Mouse (Mus musculus): ENCODE measurements around the gene Foxs1. TPM values are rescaled to one million over a fixed set of nuclear protein-coding genes. Genes with fewer than 3 reads are reported as not detected.

Gene Foxs1
- total RNA-seq (2014; fragmentation: Nextera tagmentation) (not detected in 2 replicates), total RNA-seq (2017) (not detected in 2 replicates)

- no peak for ATAC-seq (replicated peaks; ENCODE audit: low FRiP score, low TSS enrichment, poor library complexity, severe bottlenecking)
Measured at GRCm38 (mm10) chr2:152933048-152933447, at the start of gene Foxs1. Foxs1 (minus strand) TSS chr2:152933208.

DNA sequence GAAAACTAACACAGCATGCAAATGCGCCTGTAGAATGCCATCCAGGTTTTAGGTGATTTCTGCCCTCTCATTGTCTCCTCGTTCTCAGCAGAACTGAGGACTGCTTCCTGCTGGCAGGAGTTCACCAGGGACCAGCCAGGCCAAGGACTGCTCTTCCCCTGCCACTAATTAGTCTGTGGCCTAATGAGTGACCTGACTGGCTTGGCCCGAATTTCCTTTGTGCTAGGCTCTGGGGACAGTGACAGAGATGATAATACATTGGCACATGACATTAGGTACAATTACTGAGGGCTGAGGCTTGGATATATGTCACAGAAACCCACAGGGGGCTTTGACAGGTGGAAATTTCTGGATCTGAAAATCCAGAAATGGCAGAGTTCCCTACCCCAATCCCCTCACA lies 44.0 kb upstream of the Foxs1 start:
- no peak for ATAC-seq (replicated peaks; ENCODE audit: low FRiP score, low TSS enrichment, poor library complexity, severe bottlenecking)

DNA sequence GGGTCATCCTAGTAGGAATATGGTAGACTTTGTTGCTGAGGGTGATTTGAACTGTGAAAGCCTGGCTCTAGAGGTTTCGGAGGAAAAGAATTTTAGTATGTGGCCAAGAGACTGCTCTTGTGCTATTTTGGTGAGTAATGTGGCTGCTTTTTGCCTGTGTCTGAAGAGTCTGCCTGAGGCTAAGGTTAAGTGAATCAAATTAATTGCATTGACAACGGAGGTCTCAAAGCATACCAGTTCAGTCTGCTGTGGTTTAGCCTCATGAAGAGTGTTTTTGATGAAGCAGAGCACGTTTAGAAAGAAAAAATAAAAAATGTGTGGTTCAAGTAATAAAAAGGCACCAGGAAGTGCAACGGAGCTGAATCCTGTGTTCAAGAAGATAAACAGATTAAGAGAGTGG lies 32.5 kb upstream of the Foxs1 start:
- no peak for ATAC-seq (replicated peaks; ENCODE audit: low FRiP score, low TSS enrichment, poor library complexity, severe bottlenecking)

DNA sequence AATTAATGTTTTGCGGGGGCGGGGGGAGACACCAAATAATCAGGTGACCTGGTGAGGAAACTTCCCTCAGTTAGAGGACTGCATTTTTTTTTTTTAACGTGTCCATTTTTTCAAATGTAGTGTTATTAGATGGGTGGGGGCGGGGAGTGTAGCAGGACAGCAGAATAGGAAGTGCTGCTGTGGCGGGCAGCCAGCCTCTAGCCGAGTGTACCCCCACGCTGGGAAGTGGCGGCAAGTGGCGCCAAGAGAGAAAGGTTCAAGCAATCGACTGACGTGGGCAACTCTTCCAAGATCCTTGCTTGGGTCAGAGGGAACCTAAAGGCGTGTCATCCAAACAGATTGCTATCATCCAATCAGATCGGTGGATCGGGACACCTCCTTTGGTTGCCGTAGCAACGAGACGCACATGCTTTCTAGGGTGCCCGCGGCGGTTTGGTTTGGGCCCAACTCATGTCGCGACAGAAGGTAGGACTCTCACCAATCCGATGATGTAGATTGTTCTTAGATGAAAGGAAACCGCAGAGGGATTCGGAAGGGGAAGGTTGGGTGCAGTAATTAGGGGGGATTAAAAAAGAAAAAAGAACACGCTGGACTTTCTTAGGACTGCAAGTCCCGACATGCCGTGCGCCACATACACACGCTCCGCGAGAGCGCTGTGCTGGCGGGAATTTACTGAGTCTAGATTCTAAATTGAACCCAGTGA lies 29.2 kb upstream of the Foxs1 start, which contains the start of gene Ttll9:
Gene Ttll9, plus strand, starts transcription at position 395 of the 703 bp plus-strand sequence.
- peak; percentile 81 for ATAC-seq (replicated peaks; ENCODE audit: low FRiP score, low TSS enrichment, poor library complexity, severe bottlenecking)

DNA sequence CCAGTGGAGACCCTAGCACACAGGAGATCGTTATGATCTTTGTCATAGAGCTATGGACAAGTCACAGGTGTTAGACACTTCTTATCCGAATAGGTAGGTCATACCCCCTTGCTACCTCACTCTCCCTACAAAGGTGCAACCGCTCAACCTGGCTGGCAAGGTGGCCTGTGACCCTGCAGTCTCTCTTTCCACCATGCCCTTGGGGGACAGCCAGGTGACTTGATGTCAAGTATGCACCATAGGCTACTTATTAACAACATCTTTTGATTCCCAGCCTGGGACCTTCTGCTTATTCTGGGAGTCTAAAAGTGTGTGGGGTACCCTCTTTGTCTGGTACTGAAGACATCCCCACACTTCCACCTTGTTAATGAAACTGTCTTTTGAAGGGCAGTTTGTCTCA lies 25.1 kb upstream of the Foxs1 start:
- ATAC-seq (replicated peaks; ENCODE audit: low FRiP score, low TSS enrichment, poor library complexity, severe bottlenecking), result no peak

DNA sequence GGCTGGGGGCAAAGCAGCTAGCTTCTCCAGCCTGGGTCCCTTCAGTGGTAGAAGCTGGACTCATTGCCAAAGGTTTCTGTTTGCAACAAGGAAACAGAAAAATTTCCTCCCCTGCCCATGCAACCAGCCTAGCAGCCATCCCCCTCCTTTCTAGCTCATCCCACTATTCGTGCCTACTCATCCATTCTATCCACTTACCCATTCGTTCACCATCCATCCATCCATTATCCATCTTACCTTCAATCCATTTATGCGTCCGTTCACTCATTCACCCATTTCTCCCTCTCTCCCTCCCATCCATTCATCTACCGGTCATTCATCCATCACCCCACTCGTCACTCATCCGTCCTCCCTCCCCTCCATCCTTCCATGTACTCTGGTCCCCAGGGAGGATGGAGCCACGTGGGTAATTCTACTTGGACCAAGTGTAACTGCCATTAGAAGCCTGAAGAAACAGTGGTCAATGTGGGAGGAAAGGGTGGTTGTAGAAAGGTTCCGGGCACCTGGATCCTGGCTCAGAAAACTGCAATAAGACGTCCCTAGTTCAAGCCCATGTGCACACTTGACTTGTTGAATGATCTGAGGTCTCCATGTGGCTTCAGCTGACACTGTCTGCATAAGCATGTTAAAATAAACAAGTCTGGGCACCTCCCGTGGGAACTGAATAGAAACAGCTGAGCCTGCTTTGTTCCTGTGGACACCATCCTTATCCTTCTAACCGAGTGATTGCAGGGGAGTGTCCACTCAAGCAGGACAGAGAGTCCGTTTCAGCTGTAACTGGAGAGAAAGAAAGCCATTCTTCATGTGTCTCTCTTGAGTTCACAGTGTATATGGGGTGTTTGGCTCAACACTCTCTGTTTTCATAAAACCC lies 19.1 kb upstream of the Foxs1 start:
- no peak for ATAC-seq (replicated peaks; ENCODE audit: low FRiP score, low TSS enrichment, poor library complexity, severe bottlenecking)

DNA sequence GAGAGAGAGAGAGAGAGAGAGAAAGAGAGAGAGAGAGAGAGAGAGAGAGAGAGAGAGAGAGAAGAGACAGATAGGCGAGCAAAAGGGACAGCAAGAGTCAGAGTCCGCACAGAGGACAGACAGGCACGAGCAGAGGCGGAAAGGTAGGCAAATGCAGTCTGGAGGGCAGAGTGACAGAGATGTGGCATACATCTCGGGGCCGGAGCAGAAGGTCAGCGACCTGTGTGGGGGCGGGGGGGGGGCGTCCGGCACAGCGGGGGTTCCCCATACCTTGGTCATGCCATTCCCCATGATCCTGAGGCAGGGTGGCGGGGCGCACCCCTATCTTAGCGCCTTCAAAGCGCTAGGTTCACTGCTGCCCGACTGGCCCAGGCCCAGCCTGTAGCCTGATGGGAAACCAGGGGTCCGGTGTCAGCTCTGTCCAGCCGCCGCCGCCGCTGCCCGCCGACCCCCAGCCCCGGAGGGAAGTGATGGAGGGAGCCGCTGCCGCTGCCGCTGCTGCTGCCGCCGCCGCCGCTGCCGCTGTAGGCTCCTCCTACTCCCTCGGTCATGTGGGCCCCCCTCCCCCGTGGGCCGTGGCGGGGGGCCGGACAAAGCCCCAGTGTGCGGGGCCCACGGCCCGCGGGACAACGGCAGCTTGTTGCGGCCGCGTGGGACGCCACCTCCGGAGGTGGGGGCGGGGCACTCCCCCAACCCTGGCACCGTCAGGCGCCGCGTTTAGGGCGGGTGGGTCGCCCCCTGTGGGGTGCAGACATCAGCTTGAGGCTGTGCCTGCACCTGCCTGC lies 18.2 kb upstream of the Foxs1 start, which contains the start of gene Dusp15:
Gene Dusp15, minus strand, starts transcription at position 634 of the 785 bp plus-strand sequence.
- ATAC-seq (replicated peaks; ENCODE audit: low FRiP score, low TSS enrichment, poor library complexity, severe bottlenecking), result no peak

- no peak for ATAC-seq (replicated peaks; ENCODE audit: low FRiP score, low TSS enrichment, poor library complexity, severe bottlenecking)
Measured at GRCm38 (mm10) chr2:152950358-152951064, 17.5 kb upstream of the Foxs1 start.

- no peak for ATAC-seq (replicated peaks; ENCODE audit: low FRiP score, low TSS enrichment, poor library complexity, severe bottlenecking)
Measured at GRCm38 (mm10) chr2:152948438-152949020, 15.5 kb upstream of the Foxs1 start.

DNA sequence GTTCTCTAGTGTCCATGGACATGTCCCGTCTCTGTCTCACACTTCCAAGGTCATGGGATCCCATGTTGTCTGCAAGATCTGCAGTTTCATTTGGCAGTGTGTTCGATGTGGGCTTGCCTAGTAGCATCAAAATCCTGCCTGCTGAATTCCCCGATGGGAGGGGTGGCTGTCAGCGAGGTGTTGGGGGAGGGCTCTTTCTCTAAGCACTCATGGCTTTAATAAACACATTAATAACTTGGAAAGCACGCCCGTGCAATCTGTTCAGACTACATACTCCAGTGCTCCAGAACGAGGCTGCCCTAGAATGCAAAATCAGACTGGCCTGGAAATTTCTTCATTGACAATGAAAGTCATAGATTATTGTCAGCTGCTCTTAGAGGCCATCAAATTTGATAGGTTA lies 14.1 kb upstream of the Foxs1 start:
- ATAC-seq (replicated peaks; ENCODE audit: low FRiP score, low TSS enrichment, poor library complexity, severe bottlenecking), result no peak

DNA sequence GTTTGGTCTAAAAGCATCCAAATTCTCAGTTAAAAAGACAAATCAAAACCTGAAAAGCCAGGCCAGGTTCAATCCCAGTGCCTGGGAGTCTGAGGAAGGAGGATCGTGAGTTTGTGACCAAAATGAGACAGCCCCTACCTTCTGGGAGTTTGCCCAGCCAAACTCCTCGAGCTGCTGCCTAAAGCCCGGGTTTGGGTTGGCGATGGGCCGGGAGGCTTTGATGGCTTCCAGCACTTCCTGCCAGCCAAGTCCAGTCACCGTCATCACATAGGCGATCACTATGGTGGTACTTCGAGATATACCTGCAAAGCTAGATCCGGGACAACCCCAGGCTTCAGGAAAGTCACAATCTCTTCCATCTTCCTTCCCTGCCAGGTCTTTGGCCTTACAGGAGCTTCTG lies 11.0 kb upstream of the Foxs1 start:
- ATAC-seq (replicated peaks; ENCODE audit: low FRiP score, low TSS enrichment, poor library complexity, severe bottlenecking), result no peak

GRCm38 (mm10) chr2:152943568-152943967 lies 10.6 kb upstream of the Foxs1 start:
- no peak for ATAC-seq (replicated peaks; ENCODE audit: low FRiP score, low TSS enrichment, poor library complexity, severe bottlenecking)

- ATAC-seq (replicated peaks; ENCODE audit: low FRiP score, low TSS enrichment, poor library complexity, severe bottlenecking), result no peak
Measured at GRCm38 (mm10) chr2:152942898-152943515, 10.0 kb upstream of the Foxs1 start.

- no peak for ATAC-seq (replicated peaks; ENCODE audit: low FRiP score, low TSS enrichment, poor library complexity, severe bottlenecking)
Measured at GRCm38 (mm10) chr2:152941776-152942175, 8.8 kb upstream of the Foxs1 start.

DNA sequence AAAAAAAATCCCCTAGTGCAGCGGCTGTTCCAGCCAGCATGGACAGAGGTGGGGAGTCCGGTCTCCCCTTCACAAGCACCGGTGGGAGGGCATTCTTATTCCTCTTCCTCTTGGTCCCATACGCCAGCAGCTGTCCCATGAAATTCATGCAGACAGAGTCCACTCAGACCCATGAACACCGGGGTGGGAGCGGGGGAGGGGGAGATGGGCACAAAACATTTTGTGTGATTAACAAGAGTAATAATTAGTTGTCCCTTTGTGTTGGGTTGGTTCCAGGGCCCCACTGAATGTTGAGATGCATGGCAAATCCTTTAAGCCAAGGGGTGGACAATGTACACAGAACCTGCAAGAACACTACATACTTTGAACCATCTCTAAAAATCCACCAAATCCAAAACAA lies 8.1 kb upstream of the Foxs1 start:
- ATAC-seq (replicated peaks; ENCODE audit: low FRiP score, low TSS enrichment, poor library complexity, severe bottlenecking), result no peak

- peak; percentile 69 for ATAC-seq (replicated peaks; ENCODE audit: low FRiP score, low TSS enrichment, poor library complexity, severe bottlenecking)
Measured at GRCm38 (mm10) chr2:152939846-152940245, 6.8 kb upstream of the Foxs1 start.

DNA sequence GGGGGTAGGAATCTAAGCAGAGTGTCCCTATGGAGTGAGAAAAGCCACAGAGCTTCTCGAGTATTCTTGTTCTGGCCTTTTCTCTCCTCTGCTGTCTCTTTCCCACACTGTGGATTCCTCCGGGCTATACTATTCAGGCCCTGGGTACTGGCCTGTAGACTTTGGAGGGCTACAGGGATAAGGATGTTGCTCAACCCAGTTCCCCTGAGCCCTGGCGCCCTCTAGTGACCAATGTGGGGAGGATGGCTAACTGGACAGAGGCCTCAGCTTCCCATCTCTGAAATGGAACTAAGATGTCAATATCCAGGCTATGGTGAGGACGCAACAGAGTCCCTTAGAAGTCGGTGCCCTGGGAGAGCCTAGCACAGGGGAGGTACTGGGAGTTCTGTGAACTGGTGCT lies 606 bp upstream of the Foxs1 start:
- peak; percentile 75 for ATAC-seq (replicated peaks; ENCODE audit: low FRiP score, low TSS enrichment, poor library complexity, severe bottlenecking)

DNA sequence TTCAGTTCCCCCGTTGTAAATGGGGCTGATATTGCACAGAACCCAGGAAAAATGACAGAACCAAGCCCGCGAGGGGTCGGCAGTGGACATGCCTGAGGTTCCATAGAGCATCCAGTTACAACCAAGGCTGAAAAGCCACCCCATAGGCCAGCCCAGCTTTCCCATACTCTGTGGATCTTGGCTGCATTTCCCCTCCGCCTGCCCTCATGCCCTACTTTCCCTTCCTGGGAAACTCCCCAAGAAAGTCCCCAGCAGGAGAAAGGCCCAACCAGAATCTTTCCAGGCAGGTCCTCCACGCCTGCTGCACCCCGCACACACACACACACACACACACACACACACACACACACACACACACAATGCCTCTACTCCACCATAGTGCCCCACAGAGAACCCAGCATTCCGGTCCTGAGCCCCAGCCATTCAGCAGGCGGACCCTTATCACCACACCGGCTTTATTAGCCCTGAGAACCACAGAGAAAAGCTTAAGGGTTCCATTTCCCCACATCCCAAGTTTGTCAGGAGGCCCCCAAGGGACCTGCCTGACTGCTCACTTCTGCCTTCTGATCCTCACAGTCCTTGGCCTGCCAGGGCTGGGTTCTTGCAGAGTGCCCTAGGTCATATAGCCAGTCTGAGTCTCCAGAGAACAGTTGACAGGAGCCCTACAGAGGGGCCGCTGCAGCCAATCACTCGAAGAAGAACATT lies 1.4 kb downstream of the Foxs1 start:
- ATAC-seq (replicated peaks; ENCODE audit: low FRiP score, low TSS enrichment, poor library complexity, severe bottlenecking), result no peak
